8 mouse cellular contexts compared by ENCODE assay signal in genomic region chr10:80208841-80209371, GRCm38 (mm10). TPM values are rescaled to one million over a fixed set of nuclear protein-coding genes. Genes with fewer than 3 reads are reported as not detected.
A peak's percentile ranks its signal among the peaks of the same experiment; 100 is the strongest.
DNase-seq lines count a peak whose midpoint lies in the region; ATAC-seq and TF ChIP-seq lines count a peak whose summit lies in the region.

No protein-coding gene starts in this region.

- peak overlapping the region; percentile 18; the same call in 1 of the 2 replicates for H3K9ac ChIP-seq in kidney, postnatal 0 days (ENCODE audit: low read depth, low read length)
- peak overlapping the region; percentile 41 for H3K9ac ChIP-seq in embryonic facial prominence, embryonic 11.5 days (replicated peaks; ENCODE audit: low read length)
- H3K9ac ChIP-seq in hindbrain, embryonic 14.5 days, result peak overlapping the region; percentile 45
- no peak overlapping the region for H3K9ac ChIP-seq in neural tube, embryonic 14.5 days (replicated peaks; ENCODE audit: low read depth, low read length)

- no peak for ATAC-seq in kidney, postnatal 0 days (replicated peaks; ENCODE audit: low FRiP score, low read depth)
- peak; percentile 44; the same call in 1 of the 2 replicates for ATAC-seq in embryonic facial prominence, embryonic 11.5 days (replicated peaks; ENCODE audit: insufficient number of reproducible peaks, low FRiP score, low TSS enrichment, low read depth)
- ATAC-seq in hindbrain, embryonic 14.5 days (ENCODE audit: low FRiP score), result peak; percentile 60; the same call in 1 of the 2 replicates
- peak; percentile 63; the same call in 1 of the 2 replicates for ATAC-seq in neural tube, embryonic 14.5 days (ENCODE audit: low read depth)
- ATAC-seq in inflammation-experienced regulatory T-cells, adult 6 months, result no peak

- no peak overlapping the region for H3K4me3 ChIP-seq in kidney, postnatal 0 days (replicated peaks; ENCODE audit: low read depth, low read length)
- H3K4me3 ChIP-seq in embryonic facial prominence, embryonic 11.5 days (ENCODE audit: low read depth, low read length), result no peak overlapping the region
- H3K4me3 ChIP-seq in hindbrain, embryonic 14.5 days (replicated peaks; ENCODE audit: low read length), result no peak overlapping the region
- H3K4me3 ChIP-seq in neural tube, embryonic 14.5 days (ENCODE audit: low read depth, low read length), result no peak overlapping the region

- no peaks in the 10 kb centered on the region for H3K9me3 ChIP-seq in kidney, postnatal 0 days (replicated peaks; ENCODE audit: low read length)
- H3K9me3 ChIP-seq in embryonic facial prominence, embryonic 11.5 days (replicated peaks; ENCODE audit: control insufficient read depth, low read length), result no peaks in the 10 kb centered on the region
- no peaks in the 10 kb centered on the region for H3K9me3 ChIP-seq in hindbrain, embryonic 14.5 days (ENCODE audit: control insufficient read depth, low read length)
- no peaks in the 10 kb centered on the region for H3K9me3 ChIP-seq in neural tube, embryonic 14.5 days (ENCODE audit: control insufficient read depth, low read length)

- no peaks in the 10 kb centered on the region for H3K27me3 ChIP-seq in kidney, postnatal 0 days (ENCODE audit: insufficient read depth, low read length)
- H3K27me3 ChIP-seq in embryonic facial prominence, embryonic 11.5 days (ENCODE audit: control insufficient read depth, insufficient read depth, low read length), result no peaks in the 10 kb centered on the region; the same call in 1 of the 2 replicates
- H3K27me3 ChIP-seq in hindbrain, embryonic 14.5 days (ENCODE audit: control insufficient read depth, insufficient read depth, low read length), result no peaks in the 10 kb centered on the region
- H3K27me3 ChIP-seq in neural tube, embryonic 14.5 days (ENCODE audit: control insufficient read depth, insufficient read depth, low read length), result no peaks in the 10 kb centered on the region

- peaks cover 4% of the 10 kb centered on the region; the same call in 1 of the 2 replicates for H3K4me1 ChIP-seq in kidney, postnatal 0 days (replicated peaks; ENCODE audit: insufficient read depth, low read length)
- no peaks in the 10 kb centered on the region for H3K4me1 ChIP-seq in embryonic facial prominence, embryonic 11.5 days (ENCODE audit: control insufficient read depth, insufficient read depth, low read length)
- H3K4me1 ChIP-seq in hindbrain, embryonic 14.5 days (replicated peaks; ENCODE audit: control insufficient read depth, insufficient read depth, low read length), result peaks cover 24% of the 10 kb centered on the region
- peaks cover 9% of the 10 kb centered on the region; the same call in 1 of the 2 replicates for H3K4me1 ChIP-seq in neural tube, embryonic 14.5 days (ENCODE audit: control insufficient read depth, insufficient read depth, low read length)

- H3K27ac ChIP-seq in kidney, postnatal 0 days, result no peak overlapping the region
- H3K27ac ChIP-seq in embryonic facial prominence, embryonic 11.5 days (replicated peaks; ENCODE audit: low read depth, low read length), result no peak overlapping the region
- peak overlapping the region; percentile 62 for H3K27ac ChIP-seq in hindbrain, embryonic 14.5 days
- peak overlapping the region; percentile 72 for H3K27ac ChIP-seq in neural tube, embryonic 14.5 days (ENCODE audit: low read depth, low read length)

- DNase-seq in kidney, postnatal 0 days (ENCODE audit: low spot score), result peak; percentile 34
- no peak for DNase-seq in kidney, adult 8-10 months
- DNase-seq in embryonic facial prominence, embryonic 11.5 days (ENCODE audit: low spot score), result peak; percentile 38
- DNase-seq in hindbrain, embryonic 14.5 days (ENCODE audit: low spot score), result peak; percentile 67
- DNase-seq in lung, postnatal 25 days (ENCODE audit: low spot score), result no peak
- no peak for DNase-seq in cerebellum, adult 11 months

- peak overlapping the region; percentile 8; the same call in 1 of the 2 replicates for H3K4me2 ChIP-seq in kidney, postnatal 0 days (ENCODE audit: low read length)
- no peak overlapping the region; the same call in 1 of the 2 replicates for H3K4me2 ChIP-seq in embryonic facial prominence, embryonic 11.5 days (ENCODE audit: low read depth, low read length)
- H3K4me2 ChIP-seq in hindbrain, embryonic 14.5 days (replicated peaks), result peak overlapping the region; percentile 40
- H3K4me2 ChIP-seq in neural tube, embryonic 14.5 days (ENCODE audit: low read depth, low read length), result peak overlapping the region; percentile 37

- WGBS in kidney, postnatal 0 days, result 13% methylated on average over 24 of the region's 24 CpGs
- 12% methylated on average over 24 of the region's 24 CpGs for WGBS in embryonic facial prominence, embryonic 11.5 days
- 3% methylated on average over 24 of the region's 24 CpGs for WGBS in hindbrain, embryonic 14.5 days
- 4% methylated on average over 24 of the region's 24 CpGs for WGBS in neural tube, embryonic 14.5 days

- no peak for TF ChIP-seq CTCF in kidney, postnatal 0 days (IDR thresholded peaks at IDR 0.05; ENCODE audit: low read depth)

- H3K36me3 ChIP-seq in kidney, postnatal 0 days (ENCODE audit: insufficient read depth, low read length), result no peaks in the 10 kb centered on the region
- no peaks in the 10 kb centered on the region for H3K36me3 ChIP-seq in embryonic facial prominence, embryonic 11.5 days (replicated peaks; ENCODE audit: control insufficient read depth, insufficient read depth, low read depth, low read length)
- no peaks in the 10 kb centered on the region for H3K36me3 ChIP-seq in hindbrain, embryonic 14.5 days (replicated peaks; ENCODE audit: control insufficient read depth, insufficient read depth)
- no peaks in the 10 kb centered on the region for H3K36me3 ChIP-seq in neural tube, embryonic 14.5 days (ENCODE audit: control insufficient read depth, insufficient read depth, low read length)

RNA-seq across cellular contexts. Expression of gene Mum1, which starts 17.3 kb away (rescaled TPM):
- 44.2 and 52.7 TPM in 2 replicates for polyA plus RNA-seq in kidney, postnatal 0 days (2015; fragmentation: Nextera tagmentation; extraction: Ambion mirVana)
- 75.1 and 94.3 TPM in 2 replicates for polyA plus RNA-seq in embryonic facial prominence, embryonic 11.5 days (2014; fragmentation: Nextera tagmentation; extraction: Ambion mirVana)
- 29.0 and 32.9 TPM in 2 replicates for polyA plus RNA-seq in hindbrain, embryonic 14.5 days (2014; fragmentation: Nextera tagmentation; extraction: Ambion mirVana)
- 35.0 and 37.4 TPM in 2 replicates for polyA plus RNA-seq in neural tube, embryonic 14.5 days (2014; fragmentation: Nextera tagmentation; extraction: Ambion mirVana)
- 10 to 100 TPM; 57.7 to 85.1 (median 67.4) TPM for polyA plus RNA-seq in inflammation-experienced regulatory T-cells, adult 6 months (2017; shearing (Covaris generic))

RNA-seq across cellular contexts. Expression of gene Efna2, which starts 29.6 kb away (rescaled TPM):
- polyA plus RNA-seq in kidney, postnatal 0 days (2015; fragmentation: Nextera tagmentation; extraction: Ambion mirVana), result 10.2 and 10.5 TPM in 2 replicates
- 34.6 and 42.3 TPM in 2 replicates for polyA plus RNA-seq in embryonic facial prominence, embryonic 11.5 days (2014; fragmentation: Nextera tagmentation; extraction: Ambion mirVana)
- 25.9 and 26.2 TPM in 2 replicates for polyA plus RNA-seq in hindbrain, embryonic 14.5 days (2014; fragmentation: Nextera tagmentation; extraction: Ambion mirVana)
- polyA plus RNA-seq in neural tube, embryonic 14.5 days (2014; fragmentation: Nextera tagmentation; extraction: Ambion mirVana), result 24.0 and 25.9 TPM in 2 replicates
- not detected for polyA plus RNA-seq in inflammation-experienced regulatory T-cells, adult 6 months (2017; shearing (Covaris generic))

RNA-seq across cellular contexts. Expression of gene 1600002K03Rik, which starts 36.2 kb away (rescaled TPM):
- polyA plus RNA-seq in kidney, postnatal 0 days (2015; fragmentation: Nextera tagmentation; extraction: Ambion mirVana), result 9.3 and 11.0 TPM in 2 replicates
- polyA plus RNA-seq in embryonic facial prominence, embryonic 11.5 days (2014; fragmentation: Nextera tagmentation; extraction: Ambion mirVana), result 6.0 and 6.8 TPM in 2 replicates
- 7.0 and 7.7 TPM in 2 replicates for polyA plus RNA-seq in hindbrain, embryonic 14.5 days (2014; fragmentation: Nextera tagmentation; extraction: Ambion mirVana)
- polyA plus RNA-seq in neural tube, embryonic 14.5 days (2014; fragmentation: Nextera tagmentation; extraction: Ambion mirVana), result 6.4 and 7.8 TPM in 2 replicates
- 10 to 100 TPM; 17.9 to 28.4 (median 20.5) TPM for polyA plus RNA-seq in inflammation-experienced regulatory T-cells, adult 6 months (2017; shearing (Covaris generic))

RNA-seq across cellular contexts. Expression of gene Ndufs7, which starts 40.0 kb away (rescaled TPM):
- 537 and 556 TPM in 2 replicates for polyA plus RNA-seq in kidney, postnatal 0 days (2015; fragmentation: Nextera tagmentation; extraction: Ambion mirVana)
- 221 and 253 TPM in 2 replicates for polyA plus RNA-seq in embryonic facial prominence, embryonic 11.5 days (2014; fragmentation: Nextera tagmentation; extraction: Ambion mirVana)
- polyA plus RNA-seq in hindbrain, embryonic 14.5 days (2014; fragmentation: Nextera tagmentation; extraction: Ambion mirVana), result 303 and 341 TPM in 2 replicates
- polyA plus RNA-seq in neural tube, embryonic 14.5 days (2014; fragmentation: Nextera tagmentation; extraction: Ambion mirVana), result 309 and 366 TPM in 2 replicates
- 100 to 1,000 TPM; 183 to 267 (median 228) TPM for polyA plus RNA-seq in inflammation-experienced regulatory T-cells, adult 6 months (2017; shearing (Covaris generic))

RNA-seq across cellular contexts. Expression of gene Cirbp, which starts 43.1 kb away (rescaled TPM):
- polyA plus RNA-seq in kidney, postnatal 0 days (2015; fragmentation: Nextera tagmentation; extraction: Ambion mirVana), result 290 and 317 TPM in 2 replicates
- 74.0 and 77.8 TPM in 2 replicates for polyA plus RNA-seq in embryonic facial prominence, embryonic 11.5 days (2014; fragmentation: Nextera tagmentation; extraction: Ambion mirVana)
- 203 and 252 TPM in 2 replicates for polyA plus RNA-seq in hindbrain, embryonic 14.5 days (2014; fragmentation: Nextera tagmentation; extraction: Ambion mirVana)
- polyA plus RNA-seq in neural tube, embryonic 14.5 days (2014; fragmentation: Nextera tagmentation; extraction: Ambion mirVana), result 249 and 286 TPM in 2 replicates
- 100 to 1,000 TPM in 2 of 3 experiments, 10 to 100 TPM in 1; 84.2 to 255 (median 213) TPM for polyA plus RNA-seq in inflammation-experienced regulatory T-cells, adult 6 months (2017; shearing (Covaris generic))

Comparison
In these comparisons a context has a peak if more than half of its experiments do, and no peak if none do; other contexts are left out.
1. DNase-seq: peak in kidney, postnatal 0 days (single experiment), embryonic facial prominence, embryonic 11.5 days (single experiment) and hindbrain, embryonic 14.5 days (single experiment); none in kidney, adult 8-10 months (0 of 2), lung, postnatal 25 days (single experiment) and cerebellum, adult 11 months (single experiment).
2. ATAC-seq: peak in embryonic facial prominence, embryonic 11.5 days (single experiment), hindbrain, embryonic 14.5 days (single experiment) and neural tube, embryonic 14.5 days (single experiment); none in kidney, postnatal 0 days (single experiment) and inflammation-experienced regulatory T-cells, adult 6 months (single experiment).
3. H3K27ac ChIP-seq: peak in hindbrain, embryonic 14.5 days (single experiment) and neural tube, embryonic 14.5 days (single experiment); none in kidney, postnatal 0 days (single experiment) and embryonic facial prominence, embryonic 11.5 days (single experiment).